Mouse (Mus musculus) embryo, embryonic 9.5 days (tissue): Measurements from ENCODE around the gene Tnfsf10.

Experiments used
- DNase-seq: peaks from one replicate; pipeline ENCODE4 v3.0.0-alpha.2; 2017; ENCODE audit errors: extremely low spot score

Tnfsf10 gene

DNA sequence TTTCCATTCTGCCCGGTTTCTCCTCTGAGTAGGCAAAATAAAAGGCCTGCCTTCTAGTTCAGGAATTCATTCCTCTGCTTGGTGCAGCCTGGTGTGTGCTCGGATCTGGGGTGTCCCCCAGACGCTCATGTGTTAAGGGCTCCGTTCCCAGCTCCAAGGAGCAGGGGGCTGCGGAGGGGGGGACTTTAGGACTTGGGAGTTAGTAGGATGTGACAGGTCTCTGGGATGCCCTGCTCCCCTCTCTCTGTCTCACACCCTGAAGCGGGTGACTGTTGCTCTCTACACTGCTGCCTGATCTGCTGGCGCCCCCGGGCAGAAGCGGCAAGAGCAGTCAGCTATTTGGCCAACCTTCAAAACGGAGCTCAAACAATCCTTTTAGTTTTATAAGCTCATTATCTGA is 10.0 kb upstream of the Tnfsf10 start:
- no peak for DNase-seq

GRCm38 (mm10) chr3:27310973-27311372 is 5.9 kb upstream of the Tnfsf10 start:
- no peak for DNase-seq

DNA sequence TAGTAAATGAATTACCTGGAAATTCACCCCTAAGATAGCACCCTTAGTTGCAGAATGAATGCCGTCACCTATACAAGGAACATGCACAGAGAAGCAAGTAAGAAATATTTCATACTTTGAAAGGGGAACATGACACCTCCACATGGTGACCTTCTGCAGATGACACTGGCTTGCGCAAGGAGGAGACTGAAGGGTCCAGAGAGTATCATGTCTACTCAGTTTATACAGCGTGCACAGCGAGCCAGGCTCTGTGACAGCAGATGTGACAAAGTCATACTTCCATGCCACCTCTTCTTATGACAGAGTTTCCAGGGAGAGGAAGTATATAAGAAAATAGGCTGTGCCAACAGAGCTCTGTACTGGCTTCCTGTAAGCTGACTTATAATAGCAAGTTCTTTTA is 5.4 kb upstream of the Tnfsf10 start:
- DNase-seq: no peak

DNA sequence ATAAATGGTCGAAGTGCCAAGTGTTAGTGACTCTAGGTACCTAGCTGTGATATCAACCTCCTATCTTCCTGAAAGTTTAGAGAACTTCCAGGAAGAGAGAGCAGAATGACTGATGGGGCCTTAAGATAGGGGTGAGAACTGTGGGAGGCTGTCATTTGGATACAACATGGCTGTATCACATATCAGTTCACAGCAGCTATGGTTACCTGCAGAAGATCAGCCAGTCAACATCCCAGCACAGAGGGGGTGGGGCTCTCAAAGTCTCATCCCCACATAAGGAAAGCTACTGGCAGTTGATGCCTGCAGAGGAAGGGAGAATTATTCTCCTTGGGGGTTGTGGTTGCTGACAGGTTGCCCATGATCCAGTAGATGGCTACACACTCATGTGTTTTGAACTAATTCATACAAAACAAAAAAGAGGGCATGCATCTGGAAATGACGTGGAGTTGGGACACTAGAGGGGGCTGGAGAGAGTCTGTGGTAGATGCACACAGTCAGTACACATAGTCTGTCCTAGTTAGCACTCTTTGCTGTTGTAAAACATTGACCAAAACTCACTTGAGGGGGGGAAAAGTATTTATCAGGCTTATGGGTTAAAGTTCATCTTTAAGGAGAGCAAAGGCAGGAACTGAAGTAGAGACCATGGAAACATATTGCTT is 2.2 kb upstream of the Tnfsf10 start:
- no peak for DNase-seq

- DNase-seq: no peak
Measured at GRCm38 (mm10) chr3:27317288-27318024, 628 bp downstream of the Tnfsf10 start.

- DNase-seq: no peak
Measured at GRCm38 (mm10) chr3:27319650-27320049, 2.8 kb downstream of the Tnfsf10 start.

DNA sequence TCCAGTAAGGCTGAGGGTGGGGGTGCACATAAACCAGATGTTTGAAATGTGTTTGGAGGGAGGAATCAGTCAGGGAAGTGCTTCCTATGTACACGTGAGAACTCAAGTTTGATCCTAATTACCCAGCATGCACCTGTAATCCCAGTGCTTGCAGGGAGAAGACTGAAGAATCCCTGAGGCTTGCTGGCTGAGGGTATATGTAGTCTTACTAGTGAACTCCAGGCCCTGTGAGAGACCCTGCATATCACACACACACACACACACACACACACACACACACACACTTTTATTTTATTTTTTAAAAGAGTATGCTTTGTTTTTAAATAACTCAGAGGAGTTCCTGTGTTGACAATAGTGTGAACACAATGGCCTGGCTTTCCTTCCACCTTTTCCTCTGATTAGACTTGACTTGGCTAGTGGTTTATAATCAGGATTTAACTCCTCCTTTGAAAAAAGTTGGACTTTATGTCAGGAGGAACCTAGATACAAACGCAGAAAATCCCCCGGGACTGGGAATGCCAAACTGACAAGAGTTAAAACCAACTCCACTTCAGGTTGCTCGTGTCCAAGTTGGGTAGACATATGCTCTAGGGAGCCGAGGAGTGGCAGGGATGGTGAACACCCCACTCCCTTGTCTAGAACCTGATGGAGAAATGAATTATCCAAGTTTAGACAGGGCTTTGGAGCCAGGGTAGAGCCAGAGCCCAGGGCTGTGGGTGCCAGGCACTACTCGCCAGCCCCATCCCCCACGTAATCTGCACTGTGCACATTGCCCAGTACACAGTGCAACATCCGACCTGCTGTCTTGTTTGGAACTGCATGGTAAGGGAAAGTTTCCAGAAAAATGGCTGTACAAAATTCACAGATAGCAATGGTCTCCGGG is 4.0 kb downstream of the Tnfsf10 start:
- DNase-seq: no peak

GRCm38 (mm10) chr3:27322591-27322990 is 5.8 kb downstream of the Tnfsf10 start:
- no peak for DNase-seq

DNA sequence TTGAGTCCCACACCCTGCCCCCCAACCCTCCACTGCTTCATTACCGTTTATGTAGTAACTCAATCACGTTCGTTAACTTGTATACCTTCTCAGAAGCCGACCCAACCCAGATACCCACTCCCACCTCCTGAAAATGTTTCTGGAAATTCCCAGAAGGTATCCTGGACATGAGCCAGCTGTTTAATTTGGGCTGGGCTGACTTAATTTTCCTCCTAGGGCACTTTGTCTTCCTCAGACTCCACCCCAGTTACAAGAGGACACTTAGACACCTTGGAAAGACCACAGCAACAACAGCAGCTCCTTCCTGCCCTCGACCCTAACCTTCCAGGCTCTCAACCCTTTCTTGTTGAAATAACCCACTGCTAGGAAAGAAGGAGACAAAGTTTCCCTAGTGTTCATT is 6.7 kb downstream of the Tnfsf10 start:
- DNase-seq: no peak

DNA sequence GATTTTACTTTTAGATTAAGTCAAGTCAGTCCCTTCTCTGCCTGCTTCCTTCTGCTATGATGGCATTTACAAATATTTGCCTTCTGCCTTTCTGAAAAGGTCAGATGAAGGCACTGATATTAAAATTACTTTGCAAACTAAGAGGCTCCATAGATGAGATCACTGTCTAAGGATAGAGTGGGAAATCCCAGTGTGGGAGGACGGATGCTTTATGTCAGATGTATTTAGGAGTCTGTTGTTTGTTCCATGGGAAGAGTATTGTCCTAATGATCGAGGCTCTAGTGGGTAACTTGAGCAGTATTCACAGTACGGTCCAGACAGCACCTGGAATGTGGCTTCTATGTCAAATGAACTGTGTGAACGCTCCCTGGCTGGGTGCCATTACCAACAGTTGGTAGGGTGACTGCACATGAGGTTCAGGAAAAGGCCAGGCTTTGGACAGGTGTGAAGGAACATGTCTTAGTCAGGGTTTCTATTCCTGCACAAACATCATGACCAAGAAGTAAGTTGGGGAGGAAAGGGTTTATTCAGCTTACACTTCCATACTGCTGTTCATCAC is 9.9 kb downstream of the Tnfsf10 start:
- DNase-seq: no peak

DNA sequence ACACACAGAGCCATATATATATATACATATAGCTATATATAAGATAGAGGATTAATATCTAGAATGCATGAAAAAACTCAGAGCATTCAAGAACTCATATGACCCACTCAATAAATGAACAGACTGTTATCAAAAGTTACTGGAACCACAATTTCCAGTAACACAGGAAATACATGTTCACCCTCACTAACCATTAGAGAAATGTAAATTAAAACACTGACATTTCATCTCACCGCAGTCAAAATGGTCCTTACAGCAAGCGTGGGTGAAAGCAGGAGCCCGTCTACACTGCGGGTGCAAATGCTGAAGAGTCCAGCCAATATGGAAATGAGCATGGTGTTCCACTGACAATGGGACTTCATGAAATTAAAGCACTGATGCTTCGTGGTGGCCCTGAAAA is 13.9 kb downstream of the Tnfsf10 start:
- no peak for DNase-seq

- DNase-seq: peak; percentile 19
Measured at GRCm38 (mm10) chr3:27338437-27338836, 21.6 kb downstream of the Tnfsf10 start.

DNA sequence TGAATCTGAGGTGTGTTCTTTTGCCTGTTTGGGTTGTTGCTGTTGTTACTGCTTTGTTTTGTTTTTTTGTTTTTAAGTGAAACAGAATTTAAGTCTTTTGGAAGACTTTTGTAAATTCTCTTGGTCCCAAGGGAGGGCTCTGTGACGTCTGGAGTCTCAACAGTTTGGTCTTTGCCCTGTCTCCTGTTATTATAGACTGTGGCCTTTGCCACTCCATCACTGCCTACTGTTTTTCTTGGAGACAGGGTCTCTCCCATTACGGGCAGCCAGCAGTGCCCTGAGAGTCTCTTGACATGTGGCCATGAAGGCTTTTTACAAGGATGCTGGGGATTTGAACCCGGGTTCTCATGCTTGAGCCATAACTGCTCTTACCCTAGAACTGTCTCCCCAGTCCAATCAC is 22.1 kb downstream of the Tnfsf10 start:
- DNase-seq: no peak

- no peak for DNase-seq
Measured at GRCm38 (mm10) chr3:27340757-27341156, 23.9 kb downstream of the Tnfsf10 start.

GRCm38 (mm10) chr3:27342462-27342861 is 25.6 kb downstream of the Tnfsf10 start:
- no peak for DNase-seq

DNA sequence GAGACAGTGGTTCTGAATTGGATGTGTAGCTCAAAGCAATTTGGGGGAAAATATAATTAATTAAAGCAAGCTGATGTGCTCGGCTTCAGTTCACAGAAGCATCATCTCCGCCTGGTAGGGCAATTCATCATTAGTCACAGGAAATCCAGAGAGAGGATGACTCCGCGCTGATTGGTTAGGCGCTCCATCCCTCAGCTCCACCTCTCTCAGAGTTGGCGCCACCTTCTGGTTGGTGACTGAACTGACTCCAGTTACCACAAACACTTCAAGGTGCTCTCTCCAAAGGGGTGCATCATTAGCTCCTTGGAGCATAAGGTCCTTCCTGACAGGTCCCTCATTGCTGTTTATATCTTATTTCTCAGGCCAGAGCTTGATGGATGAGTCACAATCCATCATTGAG is 28.7 kb downstream of the Tnfsf10 start:
- no peak for DNase-seq

DNA sequence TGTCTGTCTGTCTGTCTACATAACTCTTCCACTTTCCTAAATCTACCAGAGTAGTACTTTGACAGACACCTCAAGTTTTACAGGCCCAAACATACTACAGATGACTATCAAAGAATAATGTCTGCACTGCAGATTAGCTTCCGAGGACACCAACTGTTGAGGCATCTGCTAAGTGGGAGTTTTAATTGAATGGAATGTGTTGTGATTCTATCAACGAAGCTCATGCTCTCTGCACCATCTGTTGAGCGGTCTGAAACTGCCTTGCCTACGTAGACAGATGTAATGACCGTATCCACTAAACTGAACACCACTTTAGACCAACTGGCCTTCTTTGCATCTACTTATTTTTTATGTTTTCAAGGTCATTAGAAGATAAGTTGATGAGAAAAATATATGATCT is 31.6 kb downstream of the Tnfsf10 start:
- DNase-seq: no peak

GRCm38 (mm10) chr3:27351105-27351504 is 34.3 kb downstream of the Tnfsf10 start:
- no peak for DNase-seq

DNA sequence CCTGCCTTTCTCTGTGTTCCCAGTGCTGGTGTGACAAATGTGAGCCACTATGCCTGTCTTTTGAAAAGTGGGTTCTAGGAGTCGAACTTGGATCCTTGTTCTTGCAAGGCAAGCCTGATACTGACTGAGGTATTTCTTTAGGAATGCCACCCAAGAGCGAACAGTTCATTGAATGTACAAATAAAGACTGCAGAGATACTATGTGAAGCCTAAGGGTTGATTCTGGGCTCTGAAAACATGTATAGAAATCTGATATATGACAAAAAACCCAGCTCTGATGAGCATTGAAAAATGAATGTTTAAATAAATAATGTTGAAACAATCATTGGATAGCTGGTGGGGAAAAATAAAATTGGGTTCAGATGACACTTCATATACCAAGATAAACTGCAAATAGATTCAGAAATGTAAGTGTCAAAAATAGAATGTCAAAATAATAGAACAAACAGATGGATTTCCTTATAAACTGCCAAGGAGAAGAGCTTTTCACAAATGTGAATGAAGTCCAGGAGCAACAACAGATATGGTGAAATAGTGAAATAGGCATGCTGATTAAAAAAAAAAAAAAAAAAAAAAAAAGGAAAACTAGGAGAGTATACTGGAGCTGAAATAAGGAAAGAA is 42.4 kb downstream of the Tnfsf10 start:
- no peak for DNase-seq

DNA sequence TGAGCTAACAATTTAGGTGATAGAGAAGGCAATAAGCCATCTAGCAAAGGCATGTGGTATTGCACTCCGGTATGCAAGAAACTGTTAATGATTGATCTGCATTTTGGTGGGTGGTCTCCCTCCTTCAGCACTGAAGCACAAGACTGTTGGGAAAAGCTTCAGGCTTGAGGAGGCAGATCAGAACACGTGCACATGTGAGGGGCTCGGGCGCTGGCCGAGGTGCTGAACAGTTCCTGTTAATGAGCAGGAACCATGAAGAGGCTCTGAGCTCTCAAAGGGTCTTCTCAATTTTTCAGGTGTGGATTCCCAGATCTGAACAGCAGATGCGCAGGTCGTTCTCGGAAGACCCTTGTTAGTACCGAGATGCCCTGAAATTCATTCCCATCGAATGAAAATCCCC is 53.3 kb downstream of the Tnfsf10 start:
- DNase-seq: peak; percentile 70

- DNase-seq: no peak
Measured at GRCm38 (mm10) chr3:27370582-27371275, 53.9 kb downstream of the Tnfsf10 start.
